Mouse (Mus musculus): ENCODE results near the gene Uba1.

Gene Uba1

DNA sequence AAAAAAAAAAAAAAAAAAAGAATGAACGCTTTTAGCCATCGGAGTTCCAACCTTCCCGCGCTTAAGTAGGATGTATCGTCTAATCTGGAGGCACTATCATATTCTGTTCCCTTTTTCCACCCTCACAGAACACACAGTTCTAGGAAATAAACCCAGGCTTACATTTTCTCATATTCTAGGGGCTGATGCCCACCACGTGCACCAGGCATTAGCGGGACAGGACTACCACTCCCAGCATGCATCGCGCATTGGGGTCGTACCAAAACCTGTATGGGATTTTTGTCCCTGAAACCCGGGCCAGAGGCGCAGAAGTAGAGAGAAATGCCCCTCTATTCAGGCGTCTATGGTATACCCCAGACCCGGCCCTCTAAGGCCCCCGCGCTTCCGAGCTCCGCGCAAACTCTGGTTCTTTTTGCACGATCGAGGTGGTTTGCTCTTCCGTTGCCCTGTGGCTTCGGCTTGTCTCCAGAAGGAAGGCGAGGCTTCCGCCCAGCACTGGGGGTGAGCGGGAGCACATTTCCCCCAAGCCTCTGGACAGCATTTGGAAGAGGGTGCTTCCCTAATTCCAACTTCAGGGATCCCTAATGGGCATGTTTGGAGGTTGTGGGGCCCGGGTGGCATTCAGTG lies at the start of gene Uba1:
Gene Uba1, plus strand, starts transcription at position 301 of the 627 bp plus-strand sequence.
- peak; percentile 78 for DNase-seq

GRCm38 (mm10) chrX:20608500-20608899 lies 49.6 kb upstream of the Uba1 start:
- DNase-seq = no peak

DNA sequence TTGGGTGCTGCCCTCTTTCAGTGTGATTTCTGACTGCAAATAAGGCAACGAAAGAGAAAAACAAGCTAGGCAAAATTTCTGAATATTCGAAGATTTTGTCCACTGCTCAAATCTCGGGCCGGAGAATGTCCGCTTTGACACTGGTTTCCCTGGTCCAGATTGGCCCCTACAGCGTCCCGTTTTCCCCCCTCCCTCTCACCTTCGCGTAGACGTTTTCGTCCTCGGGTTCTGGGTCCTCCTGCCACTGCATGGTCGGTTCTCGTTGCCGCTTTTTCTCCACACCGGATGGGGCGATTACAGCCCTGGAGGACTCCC lies 41.3 kb upstream of the Uba1 start:
- DNase-seq = peak; percentile 76

- DNase-seq = peak; percentile 87
Observed at GRCm38 (mm10) chrX:20617176-20617902, 40.8 kb upstream of the Uba1 start, which contains the start of the genes Rbm10 and Ndufb11. Gene Rbm10 (plus strand): TSS chrX:20617503. Gene Ndufb11 (minus strand): TSS chrX:20617619.

- peak; percentile 72 for DNase-seq
Observed at GRCm38 (mm10) chrX:20617903-20618399, 40.2 kb upstream of the Uba1 start.

GRCm38 (mm10) chrX:20638141-20638540 lies 20.0 kb upstream of the Uba1 start:
- no peak for DNase-seq

- DNase-seq = no peak
Observed at GRCm38 (mm10) chrX:20644780-20645179, 13.3 kb upstream of the Uba1 start.

DNA sequence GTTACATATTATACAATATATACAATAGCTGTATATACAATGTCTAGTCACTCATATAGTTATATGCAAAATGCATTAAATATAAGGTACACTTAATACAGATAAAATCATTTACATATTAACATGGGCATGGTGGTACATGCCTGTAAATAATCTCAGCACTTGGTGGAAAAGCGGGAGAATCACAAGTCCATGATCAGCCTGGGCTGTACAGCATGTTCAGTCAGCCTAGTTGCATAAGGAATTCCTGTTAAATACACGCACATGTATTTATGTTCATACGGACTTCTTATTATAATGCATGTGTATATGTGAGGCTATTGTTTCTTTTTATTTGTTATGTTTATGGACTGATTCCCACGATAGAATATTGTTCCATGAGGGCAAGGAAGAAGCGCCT lies 533 bp upstream of the Uba1 start:
- DNase-seq = peak; percentile 18

DNA sequence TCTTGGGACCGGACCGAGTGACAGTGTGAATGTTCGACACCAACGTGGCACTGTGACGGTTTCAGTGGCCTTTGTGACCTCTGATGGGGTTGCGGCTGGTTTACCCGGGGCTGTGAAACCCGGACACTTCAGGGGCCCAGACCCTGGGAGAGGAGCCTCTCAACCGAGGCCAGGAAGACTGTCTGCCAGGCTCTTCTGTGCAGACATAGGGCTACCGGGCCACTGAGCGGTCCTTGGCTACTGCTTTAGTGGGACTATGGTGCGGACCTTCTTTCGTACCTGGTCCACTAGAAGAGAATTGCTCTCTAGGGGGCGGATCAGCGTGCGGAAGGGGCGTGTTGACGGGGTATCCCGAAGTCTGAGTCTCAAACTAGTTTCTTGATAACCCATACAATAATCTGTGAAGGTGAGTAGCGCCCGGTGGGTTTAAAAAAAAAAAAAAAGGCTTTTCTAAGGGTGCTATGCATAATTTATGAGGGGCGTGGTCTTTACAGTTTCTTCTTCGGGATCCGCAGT lies 823 bp downstream of the Uba1 start:
- peak; percentile 21 for DNase-seq

GRCm38 (mm10) chrX:20662317-20662715 lies 4.2 kb downstream of the Uba1 start:
- DNase-seq = no peak

- peak; percentile 93 for DNase-seq
Observed at GRCm38 (mm10) chrX:20662716-20663443, 4.8 kb downstream of the Uba1 start.

GRCm38 (mm10) chrX:20663444-20663790 lies 5.3 kb downstream of the Uba1 start:
- peak; percentile 54 for DNase-seq

GRCm38 (mm10) chrX:20687519-20688067 lies 29.5 kb downstream of the Uba1 start, which contains the start of gene Cdk16:
Gene Cdk16 (plus strand): TSS chrX:20687954.
- peak; percentile 94 for DNase-seq

DNA sequence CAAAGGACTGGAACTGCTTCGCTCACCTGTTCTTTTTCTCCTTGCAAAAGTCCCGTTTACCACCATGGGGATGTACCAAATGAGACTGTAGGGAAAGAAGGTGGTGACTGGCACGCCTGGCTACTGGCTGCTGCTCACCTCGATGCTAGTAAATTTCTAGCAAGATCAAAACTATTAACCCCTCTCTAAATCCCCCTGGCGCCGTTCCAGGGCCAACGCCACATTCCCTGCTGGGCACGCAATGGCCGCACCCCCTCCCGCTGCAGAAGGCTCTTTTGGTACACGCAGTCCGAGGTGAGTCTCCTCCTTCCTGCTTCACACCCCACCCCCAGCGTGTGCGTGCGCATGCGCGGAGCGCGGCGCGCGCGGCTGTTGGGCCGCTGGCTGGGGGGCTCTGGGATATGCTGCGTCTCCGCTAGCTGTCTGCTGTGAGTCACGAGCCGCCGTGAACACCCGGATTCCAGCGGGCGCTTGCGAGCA lies 30.0 kb downstream of the Uba1 start:
- DNase-seq = peak; percentile 91

DNA sequence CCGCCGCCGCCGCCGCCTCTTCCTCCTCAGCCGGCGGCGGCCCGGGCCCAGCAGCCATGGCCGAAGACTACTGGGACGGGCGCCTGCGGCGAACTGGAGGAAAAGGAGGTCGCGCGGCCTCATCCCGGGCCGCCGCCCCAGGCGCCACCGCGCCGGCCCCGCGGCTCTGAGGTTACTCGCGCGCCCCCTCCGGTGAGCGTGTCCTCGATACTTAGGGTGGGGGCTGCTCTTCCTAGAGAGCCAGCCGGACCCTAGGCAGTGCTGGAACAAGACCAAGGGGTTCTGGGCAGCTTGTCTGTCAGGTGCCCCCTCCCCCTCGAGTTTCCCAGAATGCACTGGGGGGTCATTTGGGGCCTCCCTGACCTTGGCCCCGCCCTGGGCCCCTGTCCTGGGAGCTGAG lies 30.5 kb downstream of the Uba1 start:
- peak; percentile 81 for DNase-seq

- peak; percentile 75 for DNase-seq
Observed at GRCm38 (mm10) chrX:20691566-20691965, 33.4 kb downstream of the Uba1 start.

DNA sequence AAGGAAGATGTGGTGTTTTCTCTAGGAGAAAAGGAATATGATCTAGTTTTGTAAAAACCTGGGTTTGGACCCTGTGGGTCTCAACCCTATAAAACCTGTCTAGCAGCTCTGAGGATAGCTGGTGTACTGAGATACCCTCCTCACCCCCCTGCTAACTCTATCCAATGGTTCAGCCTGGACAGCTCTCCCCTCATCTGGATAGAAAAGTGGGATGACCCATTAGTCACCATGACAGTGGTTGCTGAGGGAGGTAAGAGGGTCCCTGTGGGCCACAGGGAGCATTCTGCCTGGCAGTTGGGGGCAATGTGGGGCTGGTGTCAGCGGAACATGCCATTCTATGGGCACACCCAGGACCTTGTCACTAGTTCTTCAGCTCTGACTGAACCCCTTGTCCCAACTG lies 34.5 kb downstream of the Uba1 start:
- no peak for DNase-seq

DNA sequence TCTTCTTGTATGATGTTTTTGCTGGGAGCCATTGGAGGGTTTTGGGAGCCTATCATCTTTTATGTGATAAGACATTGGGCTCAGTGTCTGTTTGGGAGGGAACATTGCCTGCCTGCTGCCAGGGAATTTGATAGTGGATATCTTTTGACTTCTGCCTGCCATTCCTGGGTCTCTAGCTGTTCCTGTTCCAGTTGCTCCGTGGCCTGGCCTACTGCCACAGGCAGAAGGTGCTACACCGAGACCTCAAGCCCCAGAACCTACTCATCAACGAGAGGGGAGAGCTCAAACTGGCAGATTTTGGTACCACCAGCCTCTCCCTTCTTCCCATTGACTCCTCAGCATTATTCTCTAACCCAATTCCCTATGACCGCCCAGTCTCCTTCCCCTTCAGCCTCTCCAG lies 37.7 kb downstream of the Uba1 start:
- DNase-seq = no peak

DNA sequence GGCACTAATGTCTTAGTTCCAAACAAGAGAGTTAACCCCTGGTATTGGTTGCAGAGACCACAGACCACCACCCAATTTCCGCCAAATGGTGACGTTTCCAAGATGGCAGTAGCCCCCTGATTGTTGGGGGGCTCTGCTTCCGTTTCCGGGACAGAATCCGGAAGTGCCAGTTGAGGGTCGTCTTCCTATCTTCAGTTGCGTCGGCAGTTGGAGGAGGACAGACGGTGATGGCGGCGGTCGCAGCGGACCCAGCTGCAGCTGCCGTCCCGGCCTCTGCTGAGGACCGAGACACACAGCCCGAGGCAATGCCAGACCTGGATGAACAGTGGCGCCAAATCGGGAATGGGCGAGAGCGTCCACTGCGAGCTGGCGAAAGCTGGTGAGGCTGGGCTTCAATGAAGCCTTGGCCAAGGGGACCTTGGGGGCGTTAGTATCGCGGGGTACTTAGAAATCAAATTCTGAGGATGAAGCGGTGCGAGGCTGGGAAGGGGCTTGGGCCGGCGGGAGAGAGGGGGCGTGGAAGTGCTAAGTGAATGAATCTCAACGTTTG lies 45.7 kb downstream of the Uba1 start, which contains the start of gene Usp11:
Gene Usp11, plus strand, starts transcription at position 166 of the 550 bp plus-strand sequence.
- DNase-seq = peak; percentile 39

DNA sequence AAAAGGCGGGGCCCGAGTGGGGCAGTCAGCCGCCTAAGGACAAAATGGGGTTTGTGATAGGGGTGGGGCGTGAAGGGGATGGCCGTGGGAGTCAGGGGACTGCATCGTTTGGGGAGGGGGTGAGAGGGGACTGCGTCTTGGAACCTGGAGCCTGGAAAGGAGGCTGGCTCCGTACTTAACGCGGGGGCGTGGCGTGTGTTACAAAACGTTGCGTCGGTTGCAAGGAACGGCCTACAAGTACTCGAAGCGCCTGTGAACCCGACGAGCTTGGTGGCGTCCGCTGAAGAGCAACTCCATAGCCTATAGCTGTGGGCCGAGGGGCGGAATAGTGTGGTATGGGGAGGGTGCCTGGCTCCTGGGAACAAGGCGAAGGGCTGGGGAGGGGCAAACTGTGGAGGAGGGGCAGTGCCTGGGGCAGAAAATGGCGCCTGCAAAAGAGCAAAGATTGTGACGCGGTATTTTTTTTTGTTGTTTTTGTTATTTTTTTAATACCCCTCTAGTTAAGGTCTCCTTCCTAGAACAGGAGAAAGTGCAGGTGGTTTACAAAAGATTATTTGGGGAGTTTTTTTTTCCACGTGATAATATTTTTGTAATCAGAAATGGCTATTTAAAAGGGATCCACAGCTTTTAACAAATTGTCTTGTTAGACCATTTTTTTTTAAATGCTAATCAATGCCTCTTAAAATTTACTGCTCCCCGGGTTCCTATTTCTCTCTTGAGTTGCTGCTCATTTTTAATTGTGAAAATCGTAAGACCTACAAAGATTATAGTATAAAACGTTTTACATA lies 46.4 kb downstream of the Uba1 start:
- peak; percentile 83 for DNase-seq

GRCm38 (mm10) chrX:20705083-20705402 lies 46.9 kb downstream of the Uba1 start:
- no peak for DNase-seq

DNA sequence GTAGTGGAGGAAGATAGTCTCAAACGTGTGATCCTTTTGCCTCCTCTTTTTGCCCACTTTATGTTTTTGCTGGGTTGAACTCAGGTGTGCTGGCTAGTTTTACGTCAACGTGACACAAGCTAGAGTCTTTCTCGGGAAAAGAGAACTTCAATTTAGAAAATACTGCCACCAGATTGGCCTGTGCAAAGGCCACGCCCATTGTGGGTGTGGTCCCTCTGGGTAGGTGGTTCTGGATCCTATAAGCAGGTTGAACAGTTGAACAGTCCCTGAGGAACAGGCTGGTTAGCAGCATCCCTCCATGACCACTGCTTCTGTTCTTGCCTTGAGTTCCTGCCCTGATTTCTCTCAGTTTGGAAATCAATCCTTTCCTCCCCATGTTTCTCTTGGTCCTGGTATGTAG lies 70.6 kb downstream of the Uba1 start:
- DNase-seq = no peak

Measured in cerebellum, adult 9-10 months (tissue).